Mouse (Mus musculus): ENCODE results near the gene Myo1b. TPM values are rescaled to one million over a fixed set of nuclear protein-coding genes. Genes with fewer than 3 reads are reported as not detected.

The Myo1b gene
- polyA plus RNA-seq, 1 experiment from 2014 or later, result 68.3 TPM

DNA sequence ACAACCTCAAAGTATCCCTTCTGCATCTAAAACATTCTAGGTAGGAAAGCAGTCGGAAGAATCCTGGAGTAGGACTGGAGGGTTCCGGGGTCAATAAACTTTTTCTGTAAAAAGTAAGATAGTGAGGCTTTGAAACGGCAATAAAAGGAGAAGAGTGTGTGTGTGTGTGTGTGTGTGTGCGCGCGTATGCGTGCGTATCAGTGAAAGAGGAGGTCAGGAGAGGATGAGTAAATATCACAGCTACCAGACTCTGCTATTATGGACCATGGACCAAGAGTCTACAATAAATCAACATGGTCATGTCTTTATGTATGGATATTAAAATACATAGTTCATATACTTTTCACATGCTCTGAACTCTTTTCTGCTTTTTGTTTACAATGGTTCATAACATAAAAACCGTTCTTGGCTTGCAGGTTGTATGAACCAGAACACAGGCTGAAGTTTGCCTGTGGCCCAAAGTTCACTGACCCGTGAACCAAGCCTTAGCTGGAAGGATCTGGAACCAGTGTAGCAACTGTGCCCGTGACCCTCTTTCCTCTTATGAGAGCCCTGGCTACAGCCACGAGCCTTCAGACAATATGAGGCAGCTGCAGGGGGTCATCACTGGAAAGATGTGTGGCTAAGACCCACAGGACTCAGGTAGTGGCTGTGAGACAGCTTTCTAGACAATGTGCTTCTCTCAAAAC lies 145.9 kb downstream of the Myo1b start:
- Histone ChIP-seq H3K4me3 (ENCODE audit: low read length) (no peak overlapping the region), H3K4me1 (ENCODE audit: insufficient read depth, low read length) (no peaks in the 10 kb centered on the region), H3K27ac (ENCODE audit: low read length) (no peak overlapping the region), H3K36me3 (ENCODE audit: insufficient read depth, low read length) (peaks cover 60% of the 10 kb centered on the region), H3K9ac (replicated peaks; ENCODE audit: low read length) (no peak overlapping the region), H3K27me3 (ENCODE audit: insufficient read depth, low read length) (no peaks in the 10 kb centered on the region), H3K4me2 (replicated peaks; ENCODE audit: low read depth, low read length) (no peak overlapping the region), H3K9me3 (ENCODE audit: low read length) (no peaks in the 10 kb centered on the region; the same call in 1 of the 2 replicates)
- WGBS, result 85% methylated on average over 12 of the region's 12 CpGs
- no peak for ATAC-seq (ENCODE audit: low FRiP score, low TSS enrichment)

DNA sequence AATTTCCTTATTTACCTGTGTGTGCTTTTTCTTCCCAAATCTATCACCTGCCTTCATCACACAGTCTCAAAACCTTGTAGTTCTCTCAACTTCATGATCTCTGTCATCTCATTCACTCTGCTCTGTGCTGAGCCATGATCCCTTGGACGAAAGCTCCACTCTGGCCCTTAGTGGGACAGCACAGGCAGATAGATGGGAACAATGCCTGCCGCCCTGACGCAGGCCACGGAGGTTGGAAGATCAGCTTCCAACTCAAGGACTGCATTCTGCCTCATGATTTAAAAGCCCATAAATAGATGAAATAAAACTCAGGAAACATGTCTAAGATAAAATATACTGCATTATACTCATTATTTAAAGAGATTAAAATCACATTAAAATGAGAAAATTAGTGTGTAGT lies 149.6 kb downstream of the Myo1b start:
- H3K9me3 ChIP-seq (ENCODE audit: low read length), result no peaks in the 10 kb centered on the region
- no peak overlapping the region for H3K4me3 ChIP-seq (ENCODE audit: low read length)
- H3K4me2 ChIP-seq (replicated peaks; ENCODE audit: low read depth, low read length), result no peak overlapping the region
- H3K9ac ChIP-seq (replicated peaks; ENCODE audit: low read length), result no peak overlapping the region
- H3K27ac ChIP-seq (ENCODE audit: low read length), result no peak overlapping the region
- no peaks in the 10 kb centered on the region for H3K4me1 ChIP-seq (ENCODE audit: insufficient read depth, low read length)
- WGBS, result 72% methylated on average over 4 of the region's 4 CpGs
- H3K36me3 ChIP-seq (ENCODE audit: insufficient read depth, low read length), result peaks cover 42% of the 10 kb centered on the region
- H3K27me3 ChIP-seq (ENCODE audit: insufficient read depth, low read length), result no peaks in the 10 kb centered on the region
- ATAC-seq (ENCODE audit: low FRiP score, low TSS enrichment), result no peak

DNA sequence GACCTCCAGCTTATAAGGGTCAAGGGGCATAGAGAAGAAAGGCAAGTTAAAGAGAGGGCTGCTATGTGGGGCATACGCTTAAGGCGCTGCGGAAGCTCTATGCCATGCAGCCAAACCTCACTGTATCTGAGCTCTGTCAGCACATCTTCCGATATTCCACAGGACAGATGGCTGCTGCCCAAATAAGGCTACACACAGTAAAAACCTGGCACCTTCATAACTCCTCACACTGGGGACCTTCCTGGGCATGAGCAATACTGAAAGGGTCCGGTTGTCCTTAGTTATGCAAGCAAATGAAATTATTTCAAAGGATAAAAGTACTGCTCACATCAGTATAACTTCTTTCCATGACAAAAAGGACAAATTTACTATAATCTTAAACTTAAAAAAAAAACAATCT lies 150.7 kb downstream of the Myo1b start:
- 91% methylated on average over 5 of the region's 5 CpGs for WGBS
- H3K27ac ChIP-seq (ENCODE audit: low read length), result no peak overlapping the region
- peaks cover 37% of the 10 kb centered on the region for H3K36me3 ChIP-seq (ENCODE audit: insufficient read depth, low read length)
- no peak overlapping the region for H3K4me2 ChIP-seq (replicated peaks; ENCODE audit: low read depth, low read length)
- no peaks in the 10 kb centered on the region for H3K27me3 ChIP-seq (ENCODE audit: insufficient read depth, low read length)
- no peaks in the 10 kb centered on the region for H3K9me3 ChIP-seq (ENCODE audit: low read length)
- H3K4me3 ChIP-seq (ENCODE audit: low read length), result no peak overlapping the region
- no peaks in the 10 kb centered on the region for H3K4me1 ChIP-seq (ENCODE audit: insufficient read depth, low read length)
- H3K9ac ChIP-seq (replicated peaks; ENCODE audit: low read length), result no peak overlapping the region
- no peak for ATAC-seq (ENCODE audit: low FRiP score, low TSS enrichment)

DNA sequence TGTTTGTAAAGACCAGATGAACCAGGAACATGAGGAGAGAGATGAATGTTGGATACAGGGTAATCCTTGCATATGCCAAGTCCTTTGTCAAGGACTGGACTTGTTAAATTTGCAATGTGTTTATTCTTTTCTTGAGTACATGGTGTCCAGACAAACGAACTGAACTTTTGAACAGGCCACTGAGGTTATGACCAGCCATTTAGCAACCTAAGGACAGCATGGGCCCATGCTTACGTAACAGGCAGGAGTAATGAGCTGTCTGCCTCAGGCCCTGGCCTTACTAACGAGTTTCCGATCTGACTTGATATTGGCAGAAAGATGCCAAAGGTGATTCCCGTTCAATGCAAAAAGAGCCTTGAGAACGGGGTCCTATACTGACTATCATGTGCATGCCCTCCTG lies 156.2 kb downstream of the Myo1b start:
- Histone ChIP-seq H3K9ac (replicated peaks; ENCODE audit: low read length) (no peak overlapping the region), H3K4me1 (ENCODE audit: insufficient read depth, low read length) (peaks cover 4% of the 10 kb centered on the region; the same call in 1 of the 2 replicates), H3K4me2 (replicated peaks; ENCODE audit: low read depth, low read length) (no peak overlapping the region), H3K27me3 (ENCODE audit: insufficient read depth, low read length) (no peaks in the 10 kb centered on the region), H3K9me3 (ENCODE audit: low read length) (no peaks in the 10 kb centered on the region), H3K4me3 (ENCODE audit: low read length) (no peak overlapping the region), H3K27ac (ENCODE audit: low read length) (no peak overlapping the region), H3K36me3 (ENCODE audit: insufficient read depth, low read length) (peaks cover 41% of the 10 kb centered on the region)
- no peak for ATAC-seq (ENCODE audit: low FRiP score, low TSS enrichment)
- 80% methylated on average over 6 of the region's 6 CpGs for WGBS

DNA sequence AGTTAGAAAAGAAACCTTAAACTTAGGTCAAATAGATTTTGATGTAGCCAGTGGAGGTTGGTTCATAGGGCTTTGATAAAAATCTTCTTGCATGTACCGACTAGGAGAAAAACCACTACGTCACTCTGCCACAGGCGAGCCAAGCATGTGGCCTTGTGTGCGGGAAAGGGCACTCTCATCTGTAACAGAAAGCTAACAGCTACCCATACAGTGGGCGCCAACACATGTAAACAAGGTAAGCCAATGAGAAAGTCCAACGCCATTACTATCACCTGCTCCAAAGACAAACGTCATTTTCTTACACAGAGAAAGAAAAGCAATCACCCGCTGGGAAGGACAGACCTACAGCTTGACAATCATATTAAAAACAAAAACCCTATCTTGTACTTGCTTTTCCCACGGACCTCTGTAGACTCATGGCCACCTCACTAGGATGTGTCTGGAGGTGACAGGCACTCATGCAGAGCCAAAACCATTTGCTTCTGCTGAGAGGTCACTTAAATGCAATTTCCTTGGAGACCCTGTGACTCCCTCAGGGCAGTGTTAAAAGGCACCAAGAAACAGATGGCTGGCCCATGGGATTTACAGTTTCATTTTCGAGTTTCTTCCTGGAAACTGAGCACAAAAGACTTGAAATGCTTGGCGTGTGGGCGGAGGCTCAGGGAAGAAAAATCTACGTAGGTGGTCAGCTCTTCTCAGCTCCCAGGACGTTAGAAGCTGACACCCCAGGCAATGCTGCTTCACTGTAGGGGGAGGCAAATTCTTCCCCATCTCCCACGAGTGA lies 157.4 kb downstream of the Myo1b start:
- Histone ChIP-seq H3K4me1 (ENCODE audit: insufficient read depth, low read length) (peaks cover 4% of the 10 kb centered on the region; the same call in 1 of the 2 replicates), H3K27ac (ENCODE audit: low read length) (peak overlapping the region; percentile 59; the same call in 1 of the 2 replicates), H3K36me3 (ENCODE audit: insufficient read depth, low read length) (peaks cover 52% of the 10 kb centered on the region), H3K27me3 (ENCODE audit: insufficient read depth, low read length) (no peaks in the 10 kb centered on the region), H3K4me2 (replicated peaks; ENCODE audit: low read depth, low read length) (peak overlapping the region; percentile 9), H3K9ac (replicated peaks; ENCODE audit: low read length) (no peak overlapping the region), H3K9me3 (ENCODE audit: low read length) (no peaks in the 10 kb centered on the region), H3K4me3 (ENCODE audit: low read length) (no peak overlapping the region)
- WGBS, result 46% methylated on average over 15 of the region's 15 CpGs
- peak; percentile 90; the same call in 1 of the 2 replicates for ATAC-seq (ENCODE audit: low FRiP score, low TSS enrichment)

DNA sequence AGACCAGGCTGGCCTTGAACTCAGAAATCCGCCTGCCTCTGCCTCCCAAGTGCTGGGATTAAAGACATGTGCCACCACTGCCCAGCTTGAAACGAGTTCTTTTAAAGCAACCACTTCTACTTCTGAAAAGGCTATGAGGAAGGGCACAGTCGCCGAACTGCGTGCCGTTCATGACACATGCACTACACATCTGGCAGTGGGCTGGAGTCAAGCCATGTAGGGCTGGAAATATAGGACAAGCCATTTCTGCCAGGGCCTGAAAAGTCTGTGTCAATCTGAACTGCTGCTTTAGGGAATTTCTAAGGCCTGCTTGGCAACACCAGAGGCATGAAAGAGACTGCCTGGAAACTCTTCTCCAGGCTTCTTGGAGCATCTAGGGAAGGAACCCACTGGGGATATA lies 162.2 kb downstream of the Myo1b start:
- H3K9ac ChIP-seq (replicated peaks; ENCODE audit: low read length), result no peak overlapping the region
- H3K9me3 ChIP-seq (ENCODE audit: low read length), result no peaks in the 10 kb centered on the region
- H3K36me3 ChIP-seq (ENCODE audit: insufficient read depth, low read length), result peaks cover 32% of the 10 kb centered on the region
- WGBS, result 96% methylated on average over 6 of the region's 6 CpGs
- H3K4me2 ChIP-seq (replicated peaks; ENCODE audit: low read depth, low read length), result no peak overlapping the region
- no peak for ATAC-seq (ENCODE audit: low FRiP score, low TSS enrichment)
- H3K27me3 ChIP-seq (ENCODE audit: insufficient read depth, low read length), result no peaks in the 10 kb centered on the region
- no peak overlapping the region for H3K4me3 ChIP-seq (ENCODE audit: low read length)
- H3K27ac ChIP-seq (ENCODE audit: low read length), result no peak overlapping the region
- H3K4me1 ChIP-seq (ENCODE audit: insufficient read depth, low read length), result no peaks in the 10 kb centered on the region

DNA sequence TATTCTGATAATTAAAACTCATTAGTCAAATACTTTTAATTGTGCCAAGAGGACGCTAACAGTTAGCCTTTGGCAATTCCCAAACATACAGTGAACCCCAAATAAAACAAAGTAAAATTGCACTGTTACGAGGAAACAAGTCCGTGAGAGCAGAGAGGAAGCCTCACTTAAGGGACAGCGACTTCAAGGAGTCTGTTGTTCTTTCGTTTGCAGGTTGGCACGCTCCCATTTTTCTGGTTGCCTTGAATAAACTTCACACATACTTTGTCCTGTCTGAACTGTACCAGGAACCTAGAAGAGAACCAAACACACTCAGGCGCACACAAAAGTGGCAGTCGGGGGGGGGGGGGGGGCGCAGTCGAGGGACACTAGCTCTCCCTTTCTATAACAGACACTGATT lies 164.9 kb downstream of the Myo1b start:
- no peak overlapping the region for H3K4me2 ChIP-seq (replicated peaks; ENCODE audit: low read depth, low read length)
- no peaks in the 10 kb centered on the region for H3K27me3 ChIP-seq (ENCODE audit: insufficient read depth, low read length)
- H3K9me3 ChIP-seq (ENCODE audit: low read length), result no peaks in the 10 kb centered on the region
- ATAC-seq (ENCODE audit: low FRiP score, low TSS enrichment), result no peak
- H3K36me3 ChIP-seq (ENCODE audit: insufficient read depth, low read length), result peaks cover 29% of the 10 kb centered on the region
- peaks cover 9% of the 10 kb centered on the region for H3K4me1 ChIP-seq (ENCODE audit: insufficient read depth, low read length)
- 77% methylated on average over 10 of the region's 10 CpGs for WGBS
- H3K9ac ChIP-seq (replicated peaks; ENCODE audit: low read length), result no peak overlapping the region
- no peak overlapping the region for H3K27ac ChIP-seq (ENCODE audit: low read length)
- H3K4me3 ChIP-seq (ENCODE audit: low read length), result no peak overlapping the region

DNA sequence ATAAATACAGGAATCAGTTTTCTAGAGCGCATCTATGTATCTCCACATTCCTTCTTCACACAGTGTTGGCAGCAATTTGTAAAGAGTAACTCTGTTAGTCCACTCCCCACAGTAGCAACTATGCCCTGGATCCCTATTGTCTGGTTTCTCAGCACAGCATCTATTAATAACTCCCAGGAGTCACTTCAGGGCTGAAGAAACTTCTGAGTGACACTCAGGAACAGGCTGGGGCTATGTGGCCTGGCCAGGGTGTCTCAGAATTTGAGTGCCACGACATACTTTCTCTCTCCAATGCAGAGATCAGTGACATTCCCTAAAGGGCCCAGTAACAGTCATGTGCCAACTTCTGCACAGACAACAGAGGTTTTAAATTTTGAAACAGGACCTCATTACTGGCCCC lies 167.6 kb downstream of the Myo1b start:
- no peak overlapping the region for H3K4me3 ChIP-seq (ENCODE audit: low read length)
- peaks cover 9% of the 10 kb centered on the region for H3K4me1 ChIP-seq (ENCODE audit: insufficient read depth, low read length)
- no peak overlapping the region for H3K9ac ChIP-seq (replicated peaks; ENCODE audit: low read length)
- WGBS, result 84% methylated on average over 2 of the region's 2 CpGs
- H3K36me3 ChIP-seq (ENCODE audit: insufficient read depth, low read length), result peaks cover 4% of the 10 kb centered on the region; the same call in 1 of the 2 replicates
- H3K4me2 ChIP-seq (replicated peaks; ENCODE audit: low read depth, low read length), result no peak overlapping the region
- H3K9me3 ChIP-seq (ENCODE audit: low read length), result no peaks in the 10 kb centered on the region
- no peak for ATAC-seq (ENCODE audit: low FRiP score, low TSS enrichment)
- H3K27ac ChIP-seq (ENCODE audit: low read length), result no peak overlapping the region
- H3K27me3 ChIP-seq (ENCODE audit: insufficient read depth, low read length), result no peaks in the 10 kb centered on the region

DNA sequence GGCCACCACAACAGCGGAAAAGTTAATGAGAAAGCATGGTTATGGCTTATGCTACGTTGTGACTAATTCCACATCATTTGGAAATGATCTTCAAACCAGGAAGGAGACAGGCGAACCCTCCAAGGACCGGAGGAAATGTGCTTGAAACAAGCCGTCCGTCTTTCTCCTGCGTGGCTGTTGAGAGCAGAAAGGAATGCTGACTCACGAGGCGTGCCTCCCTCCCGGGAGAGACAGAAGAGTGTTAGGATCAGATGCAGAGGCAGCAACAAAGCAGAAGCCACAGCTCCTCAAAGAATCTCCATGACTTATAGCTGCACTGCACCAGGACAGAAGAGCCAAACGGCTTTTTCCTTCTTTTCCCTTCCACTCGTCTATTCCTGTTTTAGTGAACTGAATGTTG lies 168.4 kb downstream of the Myo1b start:
- Histone ChIP-seq H3K27me3 (ENCODE audit: insufficient read depth, low read length) (no peaks in the 10 kb centered on the region), H3K4me3 (ENCODE audit: low read length) (no peak overlapping the region), H3K4me2 (replicated peaks; ENCODE audit: low read depth, low read length) (no peak overlapping the region), H3K9ac (replicated peaks; ENCODE audit: low read length) (no peak overlapping the region), H3K4me1 (ENCODE audit: insufficient read depth, low read length) (peaks cover 9% of the 10 kb centered on the region), H3K27ac (ENCODE audit: low read length) (no peak overlapping the region), H3K9me3 (ENCODE audit: low read length) (no peaks in the 10 kb centered on the region), H3K36me3 (ENCODE audit: insufficient read depth, low read length) (peaks cover 4% of the 10 kb centered on the region; the same call in 1 of the 2 replicates)
- peak; percentile 70; the same call in 1 of the 2 replicates for ATAC-seq (ENCODE audit: low FRiP score, low TSS enrichment)
- 26% methylated on average over 12 of the region's 12 CpGs for WGBS

DNA sequence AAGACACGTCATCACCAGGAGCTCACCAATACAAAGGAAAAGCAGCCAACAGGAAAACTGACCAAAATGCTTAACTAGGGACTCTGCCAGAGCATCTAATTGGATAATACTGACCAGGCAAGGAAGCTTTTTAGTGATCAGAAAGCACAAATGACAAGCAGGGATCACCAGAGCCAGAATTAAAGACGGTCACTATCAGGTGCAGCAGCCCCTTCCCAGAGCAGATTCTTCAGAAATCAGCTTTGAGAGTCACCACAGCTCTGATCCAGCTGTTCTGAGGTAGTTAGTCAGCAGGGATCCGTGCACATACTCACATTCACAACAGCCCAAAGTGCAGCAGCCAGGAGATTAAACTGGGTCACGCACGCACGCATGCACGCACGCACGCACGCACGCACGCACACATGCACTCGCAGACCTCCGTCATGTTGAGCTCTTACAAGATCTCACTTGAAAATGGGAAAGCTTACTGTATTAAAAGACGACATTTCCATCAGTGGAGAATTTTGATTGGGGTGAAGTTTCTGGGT lies 169.1 kb downstream of the Myo1b start:
- Histone ChIP-seq H3K4me3 (ENCODE audit: low read length) (no peak overlapping the region), H3K27ac (ENCODE audit: low read length) (no peak overlapping the region), H3K4me1 (ENCODE audit: insufficient read depth, low read length) (peaks cover 9% of the 10 kb centered on the region), H3K4me2 (replicated peaks; ENCODE audit: low read depth, low read length) (no peak overlapping the region), H3K36me3 (ENCODE audit: insufficient read depth, low read length) (peaks cover 4% of the 10 kb centered on the region; the same call in 1 of the 2 replicates), H3K9ac (replicated peaks; ENCODE audit: low read length) (no peak overlapping the region), H3K27me3 (ENCODE audit: insufficient read depth, low read length) (no peaks in the 10 kb centered on the region), H3K9me3 (ENCODE audit: low read length) (no peaks in the 10 kb centered on the region)
- 82% methylated on average over 15 of the region's 15 CpGs for whole genome bisulfite sequencing
- peak; percentile 54 for ATAC-seq (ENCODE audit: low FRiP score, low TSS enrichment)

All from kidney, embryonic 16.5 days (tissue).